Mouse (Mus musculus): Measurements from ENCODE around the gene Slc39a3. TPM values are rescaled to one million over a fixed set of nuclear protein-coding genes. Genes with fewer than 3 reads are reported as not detected.
"Not testable (repeated sequence)": the region's sequence is repeated elsewhere in the genome, so short reads cannot be mapped to it uniquely, and the experiment has no call there.

Gene Slc39a3
- 10 to 100 TPM; 13.6 to 14.8 TPM for total RNA-seq (2021)
- long read RNA-seq, experiment 1, transcript Slc39a3-202 (4 exons, 3,796 nt), result major isoform, 26 of 45 reads
- long read RNA-seq, experiment 1, transcript Slc39a3-201 (4 exons, 3,680 nt), result minor isoform, 11 of 45 reads
- long read RNA-seq, experiment 1, partial matches to known transcripts, result 0 of 45 reads
- long read RNA-seq, experiment 1, other reads (novel, unspliced or antisense), result 6 of 45 reads
- long read RNA-seq, experiment 2, transcript Slc39a3-202 (4 exons, 3,796 nt), result major isoform, 20 of 36 reads
- long read RNA-seq, experiment 2, transcript Slc39a3-201 (4 exons, 3,680 nt), result minor isoform, 9 of 36 reads
- long read RNA-seq, experiment 2, partial matches to known transcripts, result 0 of 36 reads
- long read RNA-seq, experiment 2, other reads (novel, unspliced or antisense), result 7 of 36 reads

GRCm38 (mm10) chr10:81036988-81037580 is at the start of gene Slc39a3:
Gene Slc39a3 (minus strand): TSS chr10:81037426.
- peak; percentile 98 to 99 for DNase-seq
- intact Hi-C loops (cut with DNase I), result no loop called here

DNA sequence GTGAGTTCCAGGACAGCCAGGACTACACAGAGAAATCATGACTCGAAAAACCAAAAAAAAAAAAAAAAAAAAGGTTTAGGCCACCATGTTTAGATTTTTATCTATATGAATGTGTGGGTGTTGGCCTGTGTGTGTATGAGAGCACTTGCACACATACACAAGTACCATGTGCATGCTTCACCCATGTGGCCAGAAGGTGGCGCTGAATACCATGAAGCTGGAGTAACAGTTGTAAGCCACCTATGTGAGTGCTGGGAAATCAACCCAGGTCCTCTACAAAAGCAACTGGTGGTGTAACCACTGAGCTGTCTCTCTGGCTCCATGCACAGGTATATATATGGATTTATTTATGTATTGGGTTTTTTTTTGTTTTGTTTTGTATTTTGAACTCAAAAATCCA is 49.8 kb upstream of the Slc39a3 start:
- DNase-seq, result peak in 1 of 2 experiments; percentile 14
- intact Hi-C loops (cut with DNase I), result loop anchor here (2.0 kb wide), 1 partner anchor 88 kb away; no protein-coding TSS in a partner anchor

- DNase-seq, result peak; percentile 69 to 82
- intact Hi-C loops (cut with DNase I), result loop anchor here (1.0 kb wide), 2 partner anchors 66 to 82 kb away; no protein-coding TSS in a partner anchor
These were observed 45.1 kb upstream of the Slc39a3 start for GRCm38 (mm10) chr10:81082168-81082960.

- intact Hi-C loops (cut with DNase I), result no loop called here
- no peak for DNase-seq
These were observed 42.9 kb upstream of the Slc39a3 start for GRCm38 (mm10) chr10:81080008-81080655.

DNA sequence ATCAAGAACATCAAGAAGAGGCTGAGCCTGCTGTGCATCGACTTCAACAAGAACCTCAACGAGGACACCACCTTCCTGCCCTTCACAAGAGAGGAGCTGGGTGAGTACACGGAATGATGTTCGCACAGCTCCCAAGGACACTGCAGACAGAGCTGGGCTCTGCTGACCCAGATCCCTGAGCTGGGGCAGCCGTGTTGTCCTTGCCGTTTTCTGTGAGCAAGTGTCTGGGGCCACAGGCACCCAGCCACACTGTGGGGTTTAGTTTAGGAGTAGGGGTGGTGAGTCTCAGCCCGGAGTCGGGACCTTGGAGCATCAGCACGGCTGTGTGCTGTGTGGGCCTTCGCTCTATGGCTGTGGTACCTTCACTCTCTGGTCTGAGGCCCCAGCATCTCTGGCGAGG is 40.7 kb upstream of the Slc39a3 start:
- intact Hi-C loops (cut with DNase I), result no loop called here
- DNase-seq, result no peak

DNA sequence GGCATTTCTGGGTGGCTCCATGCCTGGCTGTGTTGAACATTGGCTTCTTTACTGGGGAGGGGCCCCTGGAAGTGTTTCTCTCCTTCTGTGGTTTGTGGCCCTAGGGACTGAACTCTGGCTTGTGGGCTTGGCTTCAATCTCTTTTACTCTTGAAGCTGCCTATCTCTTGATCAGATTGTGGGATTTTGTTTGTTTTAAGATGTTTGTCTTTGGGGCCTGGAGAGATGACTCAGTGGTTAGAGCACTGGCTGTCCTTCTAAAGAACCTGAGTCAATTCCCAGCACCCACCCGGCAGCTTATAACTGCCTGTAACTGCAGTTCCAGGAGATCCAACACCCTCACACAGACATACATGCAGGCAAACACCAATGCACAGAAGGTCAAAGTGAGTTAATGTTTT is 39.1 kb upstream of the Slc39a3 start:
- intact Hi-C loops (cut with DNase I), result no loop called here

DNA sequence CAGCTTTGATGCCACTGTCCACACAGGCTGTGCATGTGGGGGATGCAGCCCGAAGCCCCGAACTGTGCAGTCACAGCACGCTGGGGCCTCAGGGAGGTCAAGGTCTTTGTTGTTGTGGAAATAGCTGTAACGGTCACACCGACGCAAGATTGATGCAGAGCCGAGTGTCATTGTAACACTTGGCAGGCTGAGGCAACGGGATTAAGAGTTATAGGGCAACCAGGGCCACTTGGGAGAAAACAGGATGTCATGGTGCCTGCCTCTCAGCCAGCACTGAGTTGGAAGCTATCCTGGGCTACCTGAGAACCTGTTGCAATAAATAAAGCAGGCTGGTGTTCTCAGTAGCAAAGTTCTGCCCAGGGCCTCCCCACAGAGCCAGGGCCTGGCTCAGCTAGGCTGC is 38.5 kb upstream of the Slc39a3 start:
- intact Hi-C loops (cut with DNase I), result no loop called here

More for the DNA sequence above, 39.1 kb upstream of the Slc39a3 start:
- DNase-seq, result no peak

GRCm38 (mm10) chr10:81073464-81073863 is 36.2 kb upstream of the Slc39a3 start:
- intact Hi-C loops (cut with DNase I), result no loop called here
- no peak for DNase-seq

More for the DNA sequence above, 38.5 kb upstream of the Slc39a3 start:
- DNase-seq, result no peak

- no peak for DNase-seq
- intact Hi-C loops (cut with DNase I), result no loop called here
These were observed 35.1 kb upstream of the Slc39a3 start for GRCm38 (mm10) chr10:81072290-81072689.

- intact Hi-C loops (cut with DNase I), result loop anchor here (1.0 kb wide), 1 partner anchor 9 kb away; no protein-coding TSS in a partner anchor
- peak; percentile 96 to 97 for DNase-seq
These were observed 32.6 kb upstream of the Slc39a3 start, which contains the start of gene Thop1 for GRCm38 (mm10) chr10:81069836-81070235. Gene Thop1 (plus strand): TSS chr10:81070035.

GRCm38 (mm10) chr10:81068706-81069105 is 31.5 kb upstream of the Slc39a3 start:
- intact Hi-C loops (cut with DNase I), result loop anchor here (1.0 kb wide), 1 partner anchor 7 kb away; no protein-coding TSS in a partner anchor
- DNase-seq, result no peak

DNA sequence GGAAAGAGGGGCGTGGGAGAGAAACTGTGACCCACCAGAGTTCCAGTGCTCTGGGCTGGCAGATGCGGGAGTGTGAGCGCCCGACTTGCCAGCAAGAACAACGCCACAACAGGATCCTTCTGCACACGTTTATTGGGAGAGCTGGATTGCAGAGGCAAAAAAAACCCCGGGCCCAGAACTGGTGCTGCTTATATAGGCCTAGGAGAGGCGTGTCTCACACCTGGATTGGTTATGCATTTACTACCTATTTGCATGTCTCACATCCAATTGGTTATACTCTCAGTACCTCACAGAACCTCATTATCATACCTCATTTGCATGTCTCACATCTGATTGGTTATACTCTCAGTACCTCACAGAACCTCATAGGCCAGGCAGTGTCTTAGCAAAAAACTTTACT is 27.3 kb upstream of the Slc39a3 start:
- intact Hi-C loops (cut with DNase I); DNase-seq: not testable (repeated sequence)

DNA sequence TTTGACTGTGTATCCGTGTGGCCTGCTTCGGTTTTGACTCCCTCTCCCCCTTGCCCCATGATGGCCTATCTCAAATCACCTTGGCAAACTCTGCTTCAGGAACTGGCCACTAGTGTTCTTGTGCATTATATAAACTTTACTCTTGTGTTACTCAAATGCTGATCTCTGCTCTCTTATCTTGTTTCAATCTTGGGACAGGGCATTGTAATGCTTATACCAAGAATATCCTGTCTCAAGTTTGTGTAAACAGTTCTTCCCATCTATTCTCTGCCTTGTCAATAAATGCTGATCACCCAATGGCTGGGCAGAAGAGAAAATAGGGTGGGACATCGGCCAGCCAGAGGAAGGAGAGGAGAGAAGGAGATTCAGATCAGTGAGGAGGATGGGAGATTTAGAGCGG is 25.5 kb upstream of the Slc39a3 start:
- intact Hi-C loops (cut with DNase I), result no loop called here
- no peak for DNase-seq

GRCm38 (mm10) chr10:81059603-81060543 is 22.6 kb upstream of the Slc39a3 start, which contains the start of gene Sgta:
Gene Sgta (minus strand): TSS chr10:81060181.
- intact Hi-C loops (cut with DNase I), result no loop called here
- DNase-seq, result peak; percentile 95 to 99

GRCm38 (mm10) chr10:81058896-81059295 is 21.7 kb upstream of the Slc39a3 start:
- intact Hi-C loops (cut with DNase I), result no loop called here
- DNase-seq, result no peak

DNA sequence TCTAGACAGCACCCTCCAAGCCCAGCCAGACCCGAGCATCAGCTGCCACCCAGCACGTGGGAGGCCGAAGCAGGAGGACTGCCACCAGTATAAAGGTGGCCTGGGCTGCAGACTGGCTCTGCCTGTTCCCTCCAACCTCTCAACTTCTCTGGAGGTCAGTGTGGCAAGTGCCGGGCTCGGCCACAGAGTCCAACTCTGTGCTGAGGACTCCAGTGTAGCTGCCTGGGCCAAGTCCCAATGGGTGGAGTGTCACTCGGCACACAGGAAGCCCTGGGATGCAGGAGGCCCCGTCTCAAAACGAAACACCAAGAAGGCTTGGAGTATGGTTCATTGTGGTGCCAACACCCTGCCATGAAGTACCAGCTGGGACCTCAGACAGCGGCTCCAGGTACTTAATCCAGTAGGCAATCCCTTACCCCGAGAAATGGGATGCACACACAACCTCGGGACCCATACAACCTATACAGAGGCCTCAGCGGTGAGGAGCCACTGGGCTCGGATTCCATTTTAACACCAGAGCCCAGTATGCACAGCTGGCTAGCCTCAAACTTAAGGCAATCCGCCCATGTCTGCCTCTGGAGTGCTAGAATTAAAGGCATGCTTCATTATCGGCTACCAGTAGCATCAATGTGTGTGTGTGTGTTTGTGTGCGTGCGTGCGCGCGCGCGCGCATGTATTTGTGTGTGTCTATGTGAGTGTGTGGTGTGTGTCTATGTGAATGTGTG is 20.3 kb upstream of the Slc39a3 start:
- peak in 1 of 2 experiments; percentile 48 for DNase-seq
- intact Hi-C loops (cut with DNase I), result no loop called here

- intact Hi-C loops (cut with DNase I), result not testable (repeated sequence)
These were observed 18.6 kb upstream of the Slc39a3 start for GRCm38 (mm10) chr10:81055802-81056340.

DNA sequence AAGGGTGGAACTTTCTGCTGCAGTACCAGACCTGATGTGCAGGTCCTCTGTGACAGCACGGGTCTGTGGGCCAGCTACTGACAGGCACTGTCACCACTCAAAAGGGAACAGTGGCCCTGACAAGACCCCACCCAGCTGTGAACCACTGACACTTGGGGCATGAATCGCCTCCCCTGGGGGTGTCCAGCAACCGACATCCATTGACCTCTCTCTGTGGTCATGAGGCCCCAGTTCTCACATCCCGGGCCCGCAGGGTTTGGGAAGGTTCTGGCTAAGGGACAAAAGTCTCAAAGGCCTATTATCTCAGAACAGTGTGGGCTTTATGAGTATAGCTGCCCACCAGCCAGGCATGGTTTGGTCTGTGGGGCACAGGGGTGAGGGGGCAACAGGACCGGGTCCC is 17.9 kb upstream of the Slc39a3 start:
- intact Hi-C loops (cut with DNase I), result no loop called here
- DNase-seq, result no peak

More at GRCm38 (mm10) chr10:81055802-81056340, 18.6 kb upstream of the Slc39a3 start:
- not testable (repeated sequence) for DNase-seq
